Mouse (Mus musculus): ENCODE results near the gene Mob3a.

The Mob3a gene

GRCm38 (mm10) chr10:80677942-80678436 is 23.8 kb downstream of the Mob3a start, which contains the start of gene Mknk2:
Gene Mknk2, minus strand, starts transcription at chr10:80678112.
- no peak for DNase-seq (ENCODE audit: low read depth)

DNA sequence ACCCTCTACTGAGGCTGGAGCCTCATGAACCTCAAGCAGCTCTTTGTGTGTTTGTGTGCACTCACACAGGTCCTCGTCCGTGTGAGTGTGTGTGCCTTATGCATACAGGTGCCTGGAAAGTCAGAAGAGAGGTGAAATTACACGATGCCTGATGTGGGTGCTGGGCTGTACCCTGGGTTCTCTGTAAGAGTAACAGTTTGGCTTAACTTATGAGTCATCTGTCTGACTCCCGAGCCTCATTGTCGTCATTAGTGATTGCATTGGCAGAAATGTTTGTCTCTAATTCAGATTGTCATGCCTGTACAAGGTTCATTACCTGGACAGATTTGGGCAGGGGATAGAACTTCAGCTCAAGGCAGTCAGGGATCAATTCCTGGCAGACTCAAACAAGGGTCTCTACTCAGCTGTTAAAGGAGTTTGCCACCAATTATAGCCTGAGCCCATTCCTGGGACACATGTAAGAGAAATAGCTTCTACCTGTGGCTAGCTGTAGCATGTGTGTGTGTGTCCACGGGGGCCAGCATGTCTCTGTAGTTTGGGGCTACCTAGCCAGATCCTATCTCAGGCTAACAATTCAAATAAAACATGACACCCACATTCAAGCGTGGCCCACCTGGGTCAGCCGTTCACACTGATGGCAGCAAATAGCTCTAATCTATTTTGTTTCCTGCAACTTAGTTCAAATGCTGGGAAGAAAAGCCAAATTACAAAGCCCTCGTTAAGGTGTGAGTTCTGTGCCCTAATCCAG is 24.5 kb downstream of the Mob3a start:
- no peak for DNase-seq (ENCODE audit: low read depth)

- DNase-seq (ENCODE audit: low read depth), result peak; percentile 99
Measured at GRCm38 (mm10) chr10:80676198-80676928, 25.4 kb downstream of the Mob3a start.

- no peak for DNase-seq (ENCODE audit: low read depth)
Measured at GRCm38 (mm10) chr10:80675405-80676197, 26.2 kb downstream of the Mob3a start.

DNA sequence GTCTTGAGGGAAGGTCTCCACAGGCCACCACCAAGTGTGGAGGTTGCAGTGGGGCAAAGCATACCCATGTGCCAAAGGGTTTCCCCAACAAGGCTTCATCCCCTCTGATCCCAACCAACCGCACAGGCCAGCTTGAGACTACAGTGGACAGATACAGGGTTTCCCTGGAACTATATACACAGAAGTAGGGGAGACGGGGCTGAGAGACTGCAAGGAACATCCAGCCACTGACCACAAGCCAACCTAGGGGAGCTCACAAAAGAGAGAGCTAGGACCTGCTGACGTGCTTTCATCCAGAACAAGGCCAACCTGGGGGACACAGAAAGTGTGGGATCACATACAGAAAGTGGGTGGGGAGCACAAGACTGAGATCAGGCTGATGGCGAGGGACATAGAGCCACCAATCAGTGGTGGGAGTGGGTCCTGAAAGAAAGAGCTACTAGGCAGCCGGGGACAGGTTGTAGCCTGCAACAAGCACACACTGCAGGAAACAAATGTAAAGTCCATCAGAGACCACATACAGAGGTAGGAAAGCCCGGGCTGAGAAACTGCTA is 26.8 kb downstream of the Mob3a start:
- no peak for DNase-seq (ENCODE audit: low read depth)

GRCm38 (mm10) chr10:80674161-80674711 is 27.5 kb downstream of the Mob3a start:
- no peak for DNase-seq (ENCODE audit: low read depth)

GRCm38 (mm10) chr10:80673690-80674089 is 28.1 kb downstream of the Mob3a start:
- no peak for DNase-seq (ENCODE audit: low read depth)

GRCm38 (mm10) chr10:80671936-80672690 is 29.7 kb downstream of the Mob3a start:
- DNase-seq (ENCODE audit: low read depth), result no peak

DNA sequence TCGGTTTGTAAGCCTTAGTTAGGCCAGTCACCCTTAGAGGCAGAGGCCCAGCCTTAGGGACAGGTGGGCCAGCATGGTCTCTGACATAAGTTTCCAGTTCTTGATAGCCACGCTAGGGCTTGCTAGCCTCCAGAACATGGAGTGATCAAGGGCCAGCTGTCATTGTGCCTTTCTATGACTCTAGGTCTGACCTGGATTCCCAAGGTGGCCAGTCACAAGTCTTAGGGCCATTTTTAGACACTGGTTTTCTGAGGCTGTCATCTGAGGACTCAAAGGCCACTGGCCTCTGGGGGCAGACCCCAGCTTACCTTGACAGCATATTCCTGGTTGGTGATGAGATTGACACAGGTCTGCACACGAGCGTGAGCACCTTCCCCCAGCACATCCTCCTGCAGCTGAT is 30.5 kb downstream of the Mob3a start:
- no peak for DNase-seq (ENCODE audit: low read depth)

DNA sequence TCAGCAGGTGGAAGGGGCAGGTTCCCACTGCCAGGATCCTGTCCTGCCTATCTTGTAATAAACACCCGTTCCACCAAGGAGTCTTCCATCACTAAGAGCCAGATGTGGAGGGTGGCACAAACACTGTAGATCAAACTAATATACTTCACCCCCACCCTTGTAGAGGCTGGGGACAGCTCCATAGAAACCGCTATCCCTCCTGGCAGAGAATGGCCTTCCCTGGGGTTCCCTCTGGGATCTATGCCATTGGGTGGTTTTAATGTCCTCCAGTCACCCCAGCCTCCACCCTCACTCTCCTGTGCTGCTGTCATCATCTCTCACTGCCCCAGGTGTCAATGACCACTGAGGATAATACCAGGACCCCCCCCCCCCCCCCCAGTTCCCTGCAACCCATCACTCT is 31.2 kb downstream of the Mob3a start:
- no peak for DNase-seq (ENCODE audit: low read depth)

GRCm38 (mm10) chr10:80669737-80670485 is 31.9 kb downstream of the Mob3a start:
- no peak for DNase-seq (ENCODE audit: low read depth)

DNA sequence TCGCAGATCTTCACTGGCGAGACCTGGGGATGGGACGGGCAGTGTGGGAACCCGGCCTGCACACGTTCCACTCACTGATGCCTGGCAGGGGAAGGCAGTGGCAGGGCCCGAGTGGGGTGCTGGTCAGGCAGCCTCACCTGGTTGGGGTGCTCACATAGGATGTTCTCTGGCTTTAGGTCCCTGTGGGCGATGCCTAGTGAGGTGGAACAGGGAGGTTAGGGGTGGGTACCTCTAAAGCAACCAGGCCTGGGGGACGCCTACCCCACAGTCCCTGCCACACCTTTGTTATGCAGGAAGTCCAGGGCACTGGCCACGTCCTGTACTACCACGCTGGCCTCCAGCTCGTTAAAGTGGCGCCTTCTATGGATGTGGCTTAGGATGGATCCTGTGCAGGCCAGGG is 32.8 kb downstream of the Mob3a start:
- no peak for DNase-seq (ENCODE audit: low read depth)

- no peak for DNase-seq (ENCODE audit: low read depth)
Measured at GRCm38 (mm10) chr10:80668614-80669013, 33.2 kb downstream of the Mob3a start.

GRCm38 (mm10) chr10:80666837-80667412 is 34.9 kb downstream of the Mob3a start:
- no peak for DNase-seq (ENCODE audit: low read depth)

- DNase-seq (ENCODE audit: low read depth), result no peak
Measured at GRCm38 (mm10) chr10:80665981-80666733, 35.6 kb downstream of the Mob3a start.

- no peak for DNase-seq (ENCODE audit: low read depth)
Measured at GRCm38 (mm10) chr10:80665459-80665858, 36.3 kb downstream of the Mob3a start.

DNA sequence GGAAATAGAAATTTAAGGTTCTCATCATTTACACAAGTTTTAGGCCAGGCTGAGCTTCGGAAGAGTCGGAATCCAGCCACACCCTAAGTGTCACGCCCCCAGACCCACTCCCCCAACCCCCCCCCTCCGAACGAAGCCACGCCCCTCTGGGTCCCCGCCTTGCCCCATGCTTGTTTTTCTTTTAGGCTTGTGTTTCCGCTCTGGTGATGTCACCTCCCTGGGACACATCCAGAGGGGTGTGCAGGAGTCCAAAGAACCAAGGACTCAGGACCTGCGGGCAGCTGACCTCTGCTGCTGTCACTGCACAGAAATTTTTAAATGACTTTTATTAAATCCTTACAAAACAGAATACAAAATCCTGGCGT is 36.8 kb downstream of the Mob3a start:
- no peak for DNase-seq (ENCODE audit: low read depth)

GRCm38 (mm10) chr10:80664197-80665015 is 37.4 kb downstream of the Mob3a start:
- no peak for DNase-seq (ENCODE audit: low read depth)
